Mouse (Mus musculus) ovary, postnatal 14 days (tissue): ENCODE measurements at regions not wholly inside any gene's neighbourhood (a gene's known extent, or its start where the extent isn't known, plus 50 kb on each side); places are given as distances from the start of the nearest gene placed in this dataset.

Source experiments
- DNase-seq: peaks from one replicate; pipeline ENCODE4 v3.0.0; 2022; ENCODE audit warnings: low spot score

GRCm38 (mm10) chr6:122394160-122394559 is 53.8 kb upstream of the Phc1 start:
- no peak for DNase-seq

GRCm38 (mm10) chr6:122393231-122393881 is 53.0 kb upstream of the Phc1 start:
- no peak for DNase-seq

GRCm38 (mm10) chr6:122391725-122392667 is 51.6 kb upstream of the Phc1 start:
- DNase-seq: peak; percentile 68

GRCm38 (mm10) chr6:122391126-122391525 is 50.8 kb upstream of the Phc1 start:
- DNase-seq: no peak

GRCm38 (mm10) chr6:122390720-122391119 is 50.4 kb upstream of the Phc1 start:
- DNase-seq: no peak
